Comparison of ENCODE assay signal across 8 mouse cellular contexts in genomic region chr7:118706051-118706450, GRCm38 (mm10). TPM values are rescaled to one million over a fixed set of nuclear protein-coding genes. Genes with fewer than 3 reads are reported as not detected.
DNase-seq lines count a peak whose midpoint lies in the region; ATAC-seq and TF ChIP-seq lines count a peak whose summit lies in the region.

No protein-coding gene starts in this region.

- intact Hi-C loops in heart, postnatal 36 days (cut with DNase I): loop anchor here (10.0 kb wide), 1 partner anchor 591 kb away; the partner anchor contains the start of gene Rps15a

- no peaks in the 10 kb centered on the region for H3K9me3 ChIP-seq in heart, embryonic 14.5 days (ENCODE audit: control insufficient read depth, low read length)
- H3K9me3 ChIP-seq in ES-E14 (ENCODE audit: control insufficient read depth, insufficient read depth, low read depth, low read length): no peaks in the 10 kb centered on the region
- H3K9me3 ChIP-seq in forebrain, embryonic 16.5 days (ENCODE audit: control insufficient read depth, low read length): no peaks in the 10 kb centered on the region
- no peaks in the 10 kb centered on the region for H3K9me3 ChIP-seq in liver, postnatal 0 days (ENCODE audit: low read length)

- H3K4me1 ChIP-seq in heart, embryonic 14.5 days (ENCODE audit: control insufficient read depth in 2 of 2, insufficient read depth in 2 of 2, low read length in 2 of 2): peaks cover 4 to 17% of the 10 kb centered on the region in 2 experiments; a peak in 3 of 4 replicates
- H3K4me1 ChIP-seq in ES-E14 (ENCODE audit: control insufficient read depth in 2 of 2, insufficient read depth in 2 of 2, low read length in 2 of 2, poor library complexity in 1 of 2): peaks cover 0 to 6% of the 10 kb centered on the region in 2 experiments; a peak in 3 of 4 replicates
- peaks cover 21% of the 10 kb centered on the region for H3K4me1 ChIP-seq in forebrain, embryonic 16.5 days (replicated peaks; ENCODE audit: control insufficient read depth, insufficient read depth, low read length)
- peaks cover 33% of the 10 kb centered on the region for H3K4me1 ChIP-seq in liver, postnatal 0 days (ENCODE audit: insufficient read depth)

- no peak for TF ChIP-seq CTCF in liver, postnatal 0 days (IDR thresholded peaks at IDR 0.05; ENCODE audit: low read depth)

- no peak for TF ChIP-seq EP300 in liver, postnatal 0 days (IDR thresholded peaks at IDR 0.05; ENCODE audit: low read depth)

- H3K36me3 ChIP-seq in heart, embryonic 14.5 days (ENCODE audit: control insufficient read depth, insufficient read depth, low read length): 0 out of 2 replicates have a peak, but pooled peaks cover 4% of the 10 kb centered on the region
- no peaks in the 10 kb centered on the region for H3K36me3 ChIP-seq in ES-E14 (ENCODE audit: control insufficient read depth, insufficient read depth, low read length, poor library complexity, severe bottlenecking)
- no peaks in the 10 kb centered on the region for H3K36me3 ChIP-seq in forebrain, embryonic 16.5 days (ENCODE audit: control insufficient read depth, insufficient read depth)
- peaks cover 4% of the 10 kb centered on the region; the same call in 1 of the 2 replicates for H3K36me3 ChIP-seq in liver, postnatal 0 days (replicated peaks; ENCODE audit: insufficient read depth, low read length)

- no peak for DNase-seq in heart, postnatal 36 days
- DNase-seq in ES-E14 (ENCODE audit: low read depth, low spot score): peak; percentile 34
- DNase-seq in liver, postnatal 0 days: no peak
- no peak for DNase-seq in spleen, postnatal 10 days (ENCODE audit: low spot score in 2 of 2)
- DNase-seq in adipocyte (ENCODE audit: low spot score): no peak
- no peak for DNase-seq in frontal cortex, postnatal 36 days (ENCODE audit: low spot score in 2 of 2)

- 59% methylated on average over 6 of the region's 6 CpGs for WGBS in heart, embryonic 14.5 days
- WGBS in forebrain, embryonic 16.5 days: 36% methylated on average over 6 of the region's 6 CpGs
- WGBS in liver, postnatal 0 days (ENCODE audit: insufficient replicate concordance): 52% methylated on average over 6 of the region's 6 CpGs

- H3K27ac ChIP-seq in heart, embryonic 14.5 days (replicated peaks in 1 of 2; ENCODE audit: control insufficient read depth in 1 of 2, insufficient read depth in 1 of 2, low read depth in 2 of 2, low read length in 2 of 2): peak overlapping the region; percentile 70 to 86
- no peak overlapping the region for H3K27ac ChIP-seq in ES-E14 (ENCODE audit: insufficient read depth, low read depth, low read length, poor library complexity, severe bottlenecking)
- H3K27ac ChIP-seq in forebrain, embryonic 16.5 days (ENCODE audit: low read length): no peak overlapping the region
- H3K27ac ChIP-seq in liver, postnatal 0 days (ENCODE audit: low read depth): peak overlapping the region; percentile 95

- no peaks in the 10 kb centered on the region for H3K27me3 ChIP-seq in heart, embryonic 14.5 days (ENCODE audit: control insufficient read depth, insufficient read depth, low read length)
- no peaks in the 10 kb centered on the region for H3K27me3 ChIP-seq in forebrain, embryonic 16.5 days (replicated peaks; ENCODE audit: control insufficient read depth, insufficient read depth, low read length)
- H3K27me3 ChIP-seq in liver, postnatal 0 days (ENCODE audit: insufficient read depth, low read length): no peaks in the 10 kb centered on the region

- H3K9ac ChIP-seq in heart, embryonic 14.5 days (ENCODE audit: low read length): peak overlapping the region; percentile 84
- H3K9ac ChIP-seq in ES-E14 (ENCODE audit: insufficient read depth, low read depth, low read length, poor library complexity, severe bottlenecking): no peak overlapping the region
- H3K9ac ChIP-seq in forebrain, embryonic 16.5 days (replicated peaks; ENCODE audit: low read depth, low read length): no peak overlapping the region
- peak overlapping the region; percentile 93; the same call in 1 of the 2 replicates for H3K9ac ChIP-seq in liver, postnatal 0 days (replicated peaks)

- H3K4me3 ChIP-seq in heart, embryonic 14.5 days (ENCODE audit: control insufficient read depth in 1 of 2, insufficient read depth in 1 of 2, low read depth in 1 of 2, low read length in 2 of 2): peak overlapping the region; percentile 70 to 71; a peak in 3 of 4 replicates
- H3K4me3 ChIP-seq in ES-E14 (ENCODE audit: insufficient read depth in 1 of 2, low read depth in 1 of 2, low read length in 2 of 2, poor library complexity in 1 of 2, severe bottlenecking in 1 of 2): no peak overlapping the region
- H3K4me3 ChIP-seq in forebrain, embryonic 16.5 days (replicated peaks; ENCODE audit: low read length): peak overlapping the region; percentile 91
- H3K4me3 ChIP-seq in liver, postnatal 0 days (ENCODE audit: low read depth, low read length): peak overlapping the region; percentile 95

- in situ Hi-C loops in ES-E14 (cut with MboI; ENCODE audit: low sequenced_read_pairs in 2 of 2, unreplicated experiment in 2 of 2): no loop called here

- H3K4me2 ChIP-seq in heart, embryonic 14.5 days (ENCODE audit: low read length): peak overlapping the region; percentile 79
- H3K4me2 ChIP-seq in forebrain, embryonic 16.5 days (ENCODE audit: low read length): peak overlapping the region; percentile 59
- H3K4me2 ChIP-seq in liver, postnatal 0 days (ENCODE audit: low read depth, low read length): peak overlapping the region; percentile 93

- no peak for ATAC-seq in heart, embryonic 14.5 days (ENCODE audit: insufficient number of reproducible peaks, insufficient read depth, low FRiP score, low read depth)
- ATAC-seq in forebrain, embryonic 16.5 days: peak; percentile 7; the same call in 1 of the 2 replicates
- no peak for ATAC-seq in liver, postnatal 0 days

TF ChIP-seq in ES-E14, 5 proteins besides CTCF, POLR2A, EP300 and RAD21:
- TF ChIP-seq ZNF384 (IDR thresholded peaks at IDR 0.05; ENCODE audit: low read depth, low read length): no peak
- no peak for TF ChIP-seq MAFK (IDR thresholded peaks at IDR 0.05; ENCODE audit: insufficient read depth, low read depth, low read length)
- no peak for TF ChIP-seq ZC3H11A (IDR thresholded peaks at IDR 0.05; ENCODE audit: borderline replicate concordance, low read depth, low read length)
- TF ChIP-seq HCFC1 (IDR thresholded peaks at IDR 0.05; ENCODE audit: borderline replicate concordance, insufficient read depth, low read length): no peak
- no peak for TF ChIP-seq CHD2 (IDR thresholded peaks at IDR 0.05; ENCODE audit: low read depth, low read length)

RNA-seq across cellular contexts. Expression of gene Gde1, which starts 0.5 kb away (rescaled TPM):
- 87.3 and 87.5 TPM in 2 replicates for polyA plus RNA-seq in heart, embryonic 14.5 days (2014; fragmentation: Nextera tagmentation; extraction: Ambion mirVana)
- 10 to 100 TPM; 30.6 to 32.5 TPM for total RNA-seq in heart, postnatal 36 days (2021)
- 57.6 and 70.7 TPM in 2 replicates for total RNA-seq in ES-E14 (2012; rRNA removed)
- 166 and 174 TPM in 2 replicates for polyA plus RNA-seq in forebrain, embryonic 16.5 days (2015; fragmentation: Nextera tagmentation; extraction: Ambion mirVana)
- polyA plus RNA-seq in liver, postnatal 0 days (2015; fragmentation: Nextera tagmentation; extraction: Ambion mirVana): 40.1 and 43.1 TPM in 2 replicates

RNA-seq across cellular contexts. Expression of gene Ccp110, which starts 6.3 kb away (rescaled TPM):
- 4.2 and 4.4 TPM in 2 replicates for polyA plus RNA-seq in heart, embryonic 14.5 days (2014; fragmentation: Nextera tagmentation; extraction: Ambion mirVana)
- 1 to 10 TPM; 2.3 to 3.3 TPM for total RNA-seq in heart, postnatal 36 days (2021)
- total RNA-seq in ES-E14 (2012; rRNA removed): 25.8 and 28.6 TPM in 2 replicates
- polyA plus RNA-seq in forebrain, embryonic 16.5 days (2015; fragmentation: Nextera tagmentation; extraction: Ambion mirVana): 40.0 and 42.4 TPM in 2 replicates
- 2.7 and 3.5 TPM in 2 replicates for polyA plus RNA-seq in liver, postnatal 0 days (2015; fragmentation: Nextera tagmentation; extraction: Ambion mirVana)

RNA-seq across cellular contexts. Expression of gene Vps35l, which starts 34.0 kb away (rescaled TPM):
- 53.5 and 55.2 TPM in 2 replicates for polyA plus RNA-seq in heart, embryonic 14.5 days (2014; fragmentation: Nextera tagmentation; extraction: Ambion mirVana)
- 10 to 100 TPM; 21.7 to 25.5 TPM for total RNA-seq in heart, postnatal 36 days (2021)
- total RNA-seq in ES-E14 (2012; rRNA removed): 36.8 and 49.2 TPM in 2 replicates
- polyA plus RNA-seq in forebrain, embryonic 16.5 days (2015; fragmentation: Nextera tagmentation; extraction: Ambion mirVana): 103 and 109 TPM in 2 replicates
- polyA plus RNA-seq in liver, postnatal 0 days (2015; fragmentation: Nextera tagmentation; extraction: Ambion mirVana): 19.3 and 20.5 TPM in 2 replicates

Comparison
In these comparisons a context has a peak if more than half of its experiments do, and no peak if none do; other contexts are left out.
1. H3K27ac ChIP-seq: peak in heart, embryonic 14.5 days (2 of 2) and liver, postnatal 0 days (single experiment); none in ES-E14 (single experiment) and forebrain, embryonic 16.5 days (single experiment).
2. H3K4me3 ChIP-seq: peak in heart, embryonic 14.5 days (2 of 2), forebrain, embryonic 16.5 days (single experiment) and liver, postnatal 0 days (single experiment); none in ES-E14 (0 of 2).
3. H3K9ac ChIP-seq: peak in heart, embryonic 14.5 days (single experiment) and liver, postnatal 0 days (single experiment); none in ES-E14 (single experiment) and forebrain, embryonic 16.5 days (single experiment).
4. Peak in every context shown above with its lines, with median percentiles within 50 percentile points of each other: H3K4me2 ChIP-seq.